Comparison of ENCODE assay signal across 8 mouse cellular contexts in genomic region chr9:81626899-81627606, GRCm38 (mm10). TPM values are rescaled to one million over a fixed set of nuclear protein-coding genes. Genes with fewer than 3 reads are reported as not detected.
DNase-seq lines count a peak whose midpoint lies in the region; ATAC-seq and TF ChIP-seq lines count a peak whose summit lies in the region.

No protein-coding gene starts in this region.

- TF ChIP-seq CTCF in E14TG2a.4 (conservative IDR thresholded peaks at IDR 0.05; ENCODE audit: low read length), result peak; percentile 71

- peak; percentile 75 to 82 for ATAC-seq in hematopoietic stem cell, adult 5-6 weeks (replicated peaks in 1 of 2; ENCODE audit: insufficient read depth in 1 of 2, low FRiP score in 2 of 2, low TSS enrichment in 1 of 2, low read depth in 1 of 2, poor library complexity in 2 of 2, severe bottlenecking in 2 of 2)
- ATAC-seq in lung, embryonic 15.5 days (ENCODE audit: borderline replicate concordance, extremely low read depth, low FRiP score, low TSS enrichment), result peak; percentile 67; the same call in 1 of the 2 replicates

- no peak overlapping the region for H3K9ac ChIP-seq in lung, embryonic 15.5 days

- 31% methylated on average over 9 of the region's 9 CpGs for WGBS in lung, embryonic 15.5 days

- H3K27ac ChIP-seq in lung, embryonic 15.5 days, result no peak overlapping the region

- H3K4me2 ChIP-seq in lung, embryonic 15.5 days, result no peak overlapping the region

- H3K27me3 ChIP-seq in E14TG2a.4 (ENCODE audit: insufficient read depth, low read length), result peaks cover 14% of the 10 kb centered on the region
- peaks cover 12% of the 10 kb centered on the region for H3K27me3 ChIP-seq in lung, embryonic 15.5 days

- H3K36me3 ChIP-seq in E14TG2a.4 (ENCODE audit: insufficient read depth, low read length), result no peaks in the 10 kb centered on the region
- H3K36me3 ChIP-seq in lung, embryonic 15.5 days, result no peaks in the 10 kb centered on the region

- peak; percentile 73 to 91 for DNase-seq in adrenal gland, adult (ENCODE audit: inconsistent age in 2 of 2, low spot score in 1 of 2)
- peak; percentile 59 for DNase-seq in embryo, embryonic 11.5 days (ENCODE audit: low read depth, low spot score)
- DNase-seq in layer of hippocampus, adult 18-20 months (ENCODE audit: low spot score in 2 of 2), result peak; percentile 68 to 88
- peak; percentile 68 for DNase-seq in ovary, postnatal 36 days (ENCODE audit: low spot score)
- peak; percentile 9 for DNase-seq in yolk sac, embryonic 10.5 days (ENCODE audit: low spot score)

- H3K4me1 ChIP-seq in E14TG2a.4 (replicated peaks; ENCODE audit: low read depth, low read length), result peaks cover 10% of the 10 kb centered on the region
- H3K4me1 ChIP-seq in lung, embryonic 15.5 days, result peaks cover 3% of the 10 kb centered on the region; the same call in 1 of the 2 replicates

- no peaks in the 10 kb centered on the region; the same call in 1 of the 2 replicates for H3K9me3 ChIP-seq in E14TG2a.4 (ENCODE audit: low read length)
- no peaks in the 10 kb centered on the region for H3K9me3 ChIP-seq in lung, embryonic 15.5 days

- no peak overlapping the region for H3K4me3 ChIP-seq in E14TG2a.4 (replicated peaks; ENCODE audit: low read length)
- no peak overlapping the region for H3K4me3 ChIP-seq in lung, embryonic 15.5 days

RNA-seq across cellular contexts. Expression of gene Htr1b, which starts 6.6 kb away (rescaled TPM):
- total RNA-seq in hematopoietic stem cell, adult 5-6 weeks (2017), result 0.15 and 0.19 TPM in 2 replicates
- 10 to 100 TPM; 11.2 to 14.5 TPM for total RNA-seq in layer of hippocampus, adult 18-20 months (2021)
- 0.21 and 0.32 TPM in 2 replicates for polyA plus RNA-seq in lung, embryonic 15.5 days (2015; fragmentation: Nextera tagmentation; extraction: Ambion mirVana)

Comparison
In these comparisons a context has a peak if more than half of its experiments do, and no peak if none do; other contexts are left out.
1. DNase-seq: peak in every context shown above with its lines; median percentile 82 in adrenal gland, adult; 78 in layer of hippocampus, adult 18-20 months; 68 in ovary, postnatal 36 days; 59 in embryo, embryonic 11.5 days; 9 in yolk sac, embryonic 10.5 days.
2. RNA of gene Htr1b, which starts 6.6 kb away (total RNA-seq): 11.2 to 14.5 TPM in layer of hippocampus, adult 18-20 months; 0.15 to 0.19 TPM in hematopoietic stem cell, adult 5-6 weeks; every median in the first group is over 10 times any median in the second.